Mouse (Mus musculus): ENCODE results near the gene Akt1.

Gene Akt1

DNA sequence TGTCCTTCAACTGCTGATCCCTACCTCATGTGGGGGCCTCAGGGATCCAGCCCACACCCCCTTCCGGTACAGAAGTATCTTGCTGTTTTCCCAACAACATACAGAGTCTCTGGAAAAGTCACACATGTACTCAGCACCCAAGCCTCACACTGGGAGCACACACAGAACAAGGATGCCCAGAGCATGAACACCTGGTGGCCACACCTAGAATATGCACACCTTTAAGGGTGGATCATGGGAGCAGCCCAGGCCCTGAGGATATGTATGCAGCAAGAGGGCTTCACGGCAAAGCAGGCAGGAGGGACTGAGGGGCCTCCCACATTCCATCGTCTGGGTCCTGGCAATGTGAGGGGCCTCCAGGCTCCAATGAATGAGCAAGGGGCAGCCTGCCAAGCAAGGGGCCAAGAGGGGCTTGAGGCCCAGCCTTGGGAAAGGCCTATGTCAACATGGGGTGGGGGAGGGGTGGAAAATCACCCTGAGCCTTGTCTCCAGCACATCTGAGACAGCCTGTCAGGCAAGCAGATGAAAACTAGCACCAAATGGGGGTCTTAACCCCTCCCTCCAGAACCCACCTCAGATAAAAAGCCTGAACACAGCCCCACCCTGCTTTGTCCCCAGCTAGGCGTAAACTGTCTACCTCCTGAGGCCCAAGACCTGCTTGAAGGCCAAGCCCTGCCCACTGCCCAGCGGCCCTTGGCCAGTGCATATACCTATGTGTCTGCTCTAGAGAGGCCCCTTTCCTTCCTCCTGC lies 13.9 kb downstream of the Akt1 start:
- no peak for DNase-seq

DNA sequence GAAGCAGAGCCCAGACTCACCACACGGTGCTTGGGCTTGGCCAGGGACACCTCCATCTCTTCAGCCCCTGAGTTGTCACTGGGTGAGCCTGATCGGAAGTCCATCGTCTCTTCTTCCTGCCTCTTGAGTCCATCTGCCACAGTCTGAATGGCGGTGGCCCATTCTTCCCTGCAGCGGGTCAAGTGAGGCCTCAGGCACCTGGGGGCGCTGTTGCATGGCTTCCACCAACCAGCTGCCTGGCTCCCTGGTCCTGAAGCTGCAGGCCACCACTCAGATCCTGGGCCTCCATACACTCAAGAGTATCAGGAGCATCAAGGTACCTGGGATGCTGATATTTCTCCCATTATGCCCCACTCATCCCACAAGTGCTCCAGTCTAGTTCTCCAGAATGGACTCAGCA lies 15.6 kb downstream of the Akt1 start:
- peak; percentile 74 for DNase-seq

- DNase-seq: no peak
Measured at GRCm38 (mm10) chr12:112658619-112659018, 16.1 kb downstream of the Akt1 start.

GRCm38 (mm10) chr12:112654076-112654475 lies 20.6 kb downstream of the Akt1 start:
- no peak for DNase-seq

DNA sequence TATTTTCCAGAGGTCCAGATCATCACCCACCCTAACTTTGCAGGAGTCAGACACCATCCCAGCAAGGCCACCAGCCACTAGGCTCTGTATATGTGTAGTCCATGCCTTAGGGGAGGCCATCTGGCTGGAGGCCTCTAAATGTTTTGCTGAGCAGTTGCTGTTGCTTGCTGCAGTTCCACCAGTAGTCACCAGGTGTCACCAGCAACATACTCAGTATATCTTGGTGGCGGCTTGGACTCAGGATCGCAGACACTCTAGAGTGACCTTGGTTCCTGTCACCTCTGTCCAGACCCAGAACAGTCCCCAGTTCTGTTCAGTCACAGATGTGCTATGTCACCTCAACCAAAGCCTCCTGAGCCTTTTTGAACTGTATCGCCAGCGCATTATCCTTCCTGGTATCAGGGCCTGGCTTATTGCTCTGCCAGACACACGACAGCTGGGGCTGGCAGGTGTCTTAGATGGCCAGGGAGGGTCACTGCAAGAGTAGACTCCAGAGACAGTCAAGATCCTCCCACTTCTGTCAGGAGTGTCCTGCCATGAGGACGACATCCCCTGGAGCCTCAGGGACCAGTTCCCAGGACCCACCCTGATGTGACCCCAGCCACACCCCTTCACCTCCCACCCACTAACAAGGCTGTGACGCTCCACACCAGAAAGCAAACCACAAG lies 21.4 kb downstream of the Akt1 start:
- DNase-seq: peak; percentile 91

- DNase-seq: no peak
Measured at GRCm38 (mm10) chr12:112651778-112652439, 22.8 kb downstream of the Akt1 start.

DNA sequence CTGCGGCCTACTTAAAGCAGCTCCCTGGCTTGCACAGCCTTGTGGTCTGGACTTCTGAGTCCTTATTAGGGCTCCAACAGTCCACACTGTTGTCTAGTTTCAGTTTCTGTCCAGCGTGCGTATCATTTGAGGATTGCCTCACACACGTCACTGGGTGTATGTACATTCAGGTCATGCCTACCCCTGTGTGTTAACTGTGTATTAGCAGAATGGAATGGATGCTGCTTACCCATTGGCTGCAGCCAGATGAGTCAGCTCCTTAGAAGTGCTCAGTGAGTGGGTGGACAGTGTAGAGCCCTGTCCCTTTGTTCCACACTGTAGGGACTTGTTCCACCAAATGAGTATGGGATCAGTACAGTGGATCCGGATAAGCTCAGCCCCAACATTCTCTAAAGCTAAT lies 26.6 kb downstream of the Akt1 start:
- no peak for DNase-seq

DNA sequence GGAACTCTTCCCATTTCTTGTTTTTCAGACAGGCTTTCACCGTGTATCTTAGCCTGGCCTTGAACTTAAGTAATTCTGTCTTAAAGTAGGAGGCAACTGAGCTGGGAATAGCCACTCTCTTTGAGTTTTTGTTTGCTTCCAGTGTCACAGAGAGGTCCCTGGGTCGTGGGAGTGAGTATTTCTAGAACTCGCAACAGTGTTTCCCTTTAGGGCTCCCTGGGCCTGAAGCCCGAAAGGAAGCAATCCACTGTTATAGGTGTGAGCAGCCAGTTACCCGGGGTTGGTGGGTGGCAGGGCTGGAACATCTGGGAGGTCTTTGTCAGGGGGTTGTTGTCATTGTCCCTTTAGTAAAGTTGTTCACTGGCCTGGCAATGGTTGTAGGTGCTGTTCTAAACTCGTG lies 28.5 kb downstream of the Akt1 start:
- no peak for DNase-seq

- DNase-seq: peak; percentile 40
Measured at GRCm38 (mm10) chr12:112644855-112645506, 29.7 kb downstream of the Akt1 start.

GRCm38 (mm10) chr12:112644180-112644854 lies 30.4 kb downstream of the Akt1 start, which contains the start of gene Siva1:
Gene Siva1 (plus strand): TSS chr12:112644679.
- DNase-seq: peak; percentile 97

- no peak for DNase-seq
Measured at GRCm38 (mm10) chr12:112643126-112643525, 31.6 kb downstream of the Akt1 start.

- no peak for DNase-seq
Measured at GRCm38 (mm10) chr12:112639526-112639925, 35.2 kb downstream of the Akt1 start.

DNA sequence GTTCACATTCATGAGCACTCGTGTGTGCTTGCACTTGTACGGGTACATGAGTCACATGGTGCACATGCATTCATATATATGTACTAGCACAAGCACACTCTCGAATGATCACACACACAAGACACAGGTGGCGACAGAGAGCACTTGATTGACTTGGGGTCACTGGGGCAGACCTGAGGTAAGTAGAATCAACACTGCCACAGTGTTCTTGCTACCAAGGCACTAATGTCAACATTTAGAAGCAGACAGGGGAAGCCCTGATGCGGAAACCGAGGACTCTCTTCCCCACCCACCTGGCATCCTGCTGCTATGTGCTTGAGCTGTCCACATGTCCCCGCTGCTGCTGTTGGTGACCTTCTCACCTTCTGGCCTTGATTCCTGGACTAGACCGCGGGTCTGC lies 41.0 kb downstream of the Akt1 start:
- DNase-seq: no peak

GRCm38 (mm10) chr12:112632907-112633306 lies 41.8 kb downstream of the Akt1 start:
- DNase-seq: no peak

DNA sequence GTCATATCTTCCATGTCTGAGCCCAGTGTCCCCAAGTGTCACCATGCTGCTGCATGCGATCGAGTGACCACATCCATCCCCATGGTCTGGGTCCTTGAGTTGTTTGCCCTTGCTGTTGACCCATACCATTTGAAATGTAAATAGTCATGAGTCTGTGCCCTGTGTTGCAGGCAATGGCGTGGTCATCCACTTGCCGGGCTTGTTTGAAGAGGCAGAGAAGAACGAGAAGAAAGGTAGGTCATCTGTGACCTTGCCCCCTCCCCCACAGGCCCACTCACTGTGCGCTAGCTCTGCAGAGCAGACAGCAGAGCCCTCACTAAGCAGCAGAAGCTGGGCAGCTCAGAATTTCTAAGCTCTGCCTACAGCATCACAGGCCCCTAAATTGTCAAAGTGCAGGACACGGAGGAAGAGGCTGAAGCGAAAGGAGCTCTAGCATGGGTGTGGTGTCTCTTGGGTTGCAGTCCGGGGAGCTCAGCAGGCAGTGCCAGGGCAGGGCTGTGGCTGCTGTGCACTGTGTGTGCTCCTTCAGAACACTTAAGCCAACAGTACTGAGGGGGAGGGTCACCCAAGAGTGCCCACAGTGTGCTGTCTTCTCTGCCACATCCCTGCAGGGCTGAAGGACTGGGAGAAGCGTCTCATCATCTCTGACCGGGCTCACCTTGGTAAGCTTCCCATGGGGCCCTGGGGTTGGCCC lies 42.5 kb downstream of the Akt1 start:
- no peak for DNase-seq

GRCm38 (mm10) chr12:112631472-112631871 lies 43.2 kb downstream of the Akt1 start:
- no peak for DNase-seq

DNA sequence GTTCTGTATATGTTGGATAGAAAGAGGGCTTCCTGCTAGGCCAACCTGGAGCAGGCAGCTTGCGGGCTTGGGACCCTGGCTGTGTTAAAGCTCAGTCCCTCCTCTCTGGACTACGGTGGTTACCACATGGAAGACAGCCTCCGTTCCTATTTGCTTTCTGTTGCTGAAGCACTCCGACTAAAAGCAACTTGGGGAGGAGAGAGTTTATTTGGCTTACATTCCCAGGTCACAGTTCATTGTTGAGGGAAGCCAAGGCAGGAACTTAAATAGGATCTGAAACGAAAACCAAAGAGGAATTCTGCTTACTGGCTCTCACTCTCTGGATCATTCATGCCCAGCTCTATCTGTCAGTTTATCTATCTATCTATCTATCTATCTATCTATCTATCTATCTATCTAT lies 43.9 kb downstream of the Akt1 start:
- no peak for DNase-seq

DNA sequence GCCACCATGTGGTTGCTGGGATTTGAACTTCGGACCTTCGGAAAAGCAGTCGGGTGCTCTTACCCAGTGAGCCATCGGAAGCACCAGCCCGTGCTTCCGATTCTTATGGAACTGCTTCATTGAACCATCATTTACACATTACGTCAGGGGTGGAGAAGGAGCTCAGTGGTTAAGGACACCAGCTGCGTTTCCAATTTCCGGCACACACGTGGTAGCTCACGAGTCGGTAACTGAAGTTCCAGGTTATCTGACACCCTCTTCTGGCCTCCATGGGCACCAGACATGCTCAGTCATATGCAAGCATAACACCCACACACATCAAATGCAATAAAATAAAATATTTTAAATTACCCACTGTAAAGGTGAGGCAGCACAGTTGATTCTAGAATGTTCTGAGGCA lies 44.7 kb downstream of the Akt1 start:
- no peak for DNase-seq

- DNase-seq: peak; percentile 37
Measured at GRCm38 (mm10) chr12:112628928-112629721, 45.6 kb downstream of the Akt1 start.

DNA sequence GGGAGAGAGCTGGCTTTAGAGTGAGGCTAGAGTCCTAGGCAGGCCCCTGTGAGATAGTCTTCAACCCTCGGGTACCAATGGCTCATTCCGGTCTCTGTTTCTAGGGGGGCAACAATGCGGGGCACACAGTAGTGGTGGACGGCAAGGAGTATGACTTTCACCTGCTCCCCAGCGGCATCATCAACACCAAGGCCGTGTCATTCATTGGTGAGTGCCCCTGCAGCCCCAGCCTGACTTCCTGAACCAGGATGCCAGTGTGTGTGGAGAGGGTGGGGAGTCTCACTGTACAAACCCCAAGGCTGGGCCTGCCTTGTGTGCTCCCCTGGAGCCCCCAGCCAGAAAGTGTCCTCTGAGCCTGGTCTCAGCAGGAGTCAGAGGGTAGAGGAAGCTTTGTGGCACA lies 46.5 kb downstream of the Akt1 start:
- no peak for DNase-seq
